Mouse (Mus musculus) small intestine, adult 2 months (tissue): ENCODE results near the gene Wnt3.

Experiments used
- CTCF ChIP-seq: fragments of 200-500 bp; IDR thresholded peaks from 2 replicates; pipeline ENCODE4 v1.5.1; 2012; ENCODE audit warnings: low read depth, mild to moderate bottlenecking, control low read depth, inconsistent platforms, low read length, moderate library complexity, mixed read lengths; ENCODE audit not compliant: insufficient replicate concordance, insufficient read length; ENCODE audit errors: extremely low read depth
- POLR2A ChIP-seq: fragments of 200-500 bp; IDR thresholded peaks from 2 replicates; pipeline ENCODE4 v1.6.1; 2012; ENCODE audit warnings: low read depth, mild to moderate bottlenecking, control low read depth, inconsistent platforms, low read length, moderate library complexity

- TF ChIP-seq POLR2A: no peak
- no peak for TF ChIP-seq CTCF
Observed at GRCm38 (mm10) chr11:103734411-103735045, 39.4 kb upstream of the Wnt3 start.
